Mouse (Mus musculus): Measurements from ENCODE around the gene Fuca2. TPM values are rescaled to one million over a fixed set of nuclear protein-coding genes. Genes with fewer than 3 reads are reported as not detected.
"Not testable (repeated sequence)": the region's sequence is repeated elsewhere in the genome, so short reads cannot be mapped to it uniquely, and the experiment has no call there.

The Fuca2 gene
- polyA plus RNA-seq, 1 experiment from 2014 or later, result 48.9 TPM

DNA sequence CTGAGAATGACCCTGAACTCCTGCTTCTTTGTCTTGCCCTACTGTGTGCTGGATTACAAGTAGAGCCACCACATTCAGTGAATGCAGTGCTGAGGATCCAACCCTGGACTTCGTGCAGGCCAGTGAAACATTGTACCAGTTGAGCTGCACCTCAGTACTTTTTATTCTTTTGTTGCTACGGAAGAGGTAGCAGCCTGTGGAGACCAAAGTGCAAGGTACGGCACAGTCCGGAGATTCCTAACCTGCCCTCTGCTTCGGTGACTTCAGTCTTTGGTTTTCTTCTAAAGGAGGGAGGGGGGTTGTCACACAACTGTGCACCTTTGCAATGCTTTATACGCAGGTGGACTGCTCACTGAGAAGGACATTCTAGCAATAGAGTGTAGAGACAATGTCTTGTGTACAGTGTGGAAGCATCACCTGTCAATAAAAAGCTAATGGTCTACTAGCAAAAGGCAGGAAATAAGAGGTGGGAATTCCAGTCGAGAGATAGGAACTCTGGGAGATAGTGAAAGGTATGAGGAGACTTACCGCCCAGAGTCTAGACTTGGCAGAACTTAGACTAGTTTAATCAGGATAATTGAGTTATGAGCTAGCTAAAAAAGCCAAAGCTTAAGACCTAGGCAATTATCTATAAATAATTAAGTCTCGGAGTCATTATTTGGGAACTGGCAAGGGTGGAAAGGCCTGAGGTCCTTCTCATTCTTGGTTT lies 5.2 kb upstream of the Fuca2 start:
- DNase-seq, result no peak
- Histone ChIP-seq H3K9ac (no peak overlapping the region), H3K4me1 (ENCODE audit: insufficient read depth) (no peaks in the 10 kb centered on the region), H3K36me3 (ENCODE audit: insufficient read depth) (no peaks in the 10 kb centered on the region), H3K4me3 (ENCODE audit: low read depth, low read length) (no peak overlapping the region), H3K9me3 (ENCODE audit: low read depth, low read length) (no peaks in the 10 kb centered on the region), H3K27me3 (ENCODE audit: insufficient read depth, low read length) (no peaks in the 10 kb centered on the region), H3K27ac (ENCODE audit: low read depth) (no peak overlapping the region), H3K4me2 (no peak overlapping the region)
- ATAC-seq (ENCODE audit: insufficient read depth), result no peak
- WGBS, result 83% methylated on average over 9 of the region's 9 CpGs
- no peak for TF ChIP-seq CTCF (IDR thresholded peaks at IDR 0.05; ENCODE audit: low read depth)

DNA sequence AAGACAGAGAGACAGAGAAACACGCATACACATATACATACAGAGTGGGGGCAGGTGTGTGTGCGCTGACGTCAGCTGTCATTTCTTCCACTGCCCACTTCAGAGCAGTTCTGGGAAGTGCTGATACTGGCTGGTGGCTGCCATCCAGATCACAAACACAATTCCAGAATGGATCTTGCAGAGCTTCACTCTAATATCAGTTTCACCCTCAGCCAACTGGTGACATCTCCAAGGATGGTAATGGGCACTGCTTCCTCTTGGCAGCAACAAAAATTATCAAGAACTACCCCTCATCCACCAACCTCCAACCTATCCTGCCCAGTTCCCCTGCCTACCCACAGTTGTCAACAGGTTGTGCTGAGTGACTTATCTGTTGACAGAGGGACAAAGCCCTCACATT lies 3.0 kb upstream of the Fuca2 start:
- TF ChIP-seq CTCF (IDR thresholded peaks at IDR 0.05; ENCODE audit: low read depth), result no peak
- H3K9ac ChIP-seq, result no peak overlapping the region
- no peak overlapping the region for H3K4me2 ChIP-seq
- H3K9me3 ChIP-seq (ENCODE audit: low read depth, low read length), result no peaks in the 10 kb centered on the region
- ATAC-seq (ENCODE audit: insufficient read depth), result no peak
- no peaks in the 10 kb centered on the region for H3K27me3 ChIP-seq (ENCODE audit: insufficient read depth, low read length)
- H3K27ac ChIP-seq (ENCODE audit: low read depth), result no peak overlapping the region
- H3K4me3 ChIP-seq (ENCODE audit: low read depth, low read length), result no peak overlapping the region
- no peaks in the 10 kb centered on the region for H3K4me1 ChIP-seq (ENCODE audit: insufficient read depth)
- 69% methylated on average over 3 of the region's 3 CpGs for WGBS
- DNase-seq, result no peak
- H3K36me3 ChIP-seq (ENCODE audit: insufficient read depth), result no peaks in the 10 kb centered on the region

DNA sequence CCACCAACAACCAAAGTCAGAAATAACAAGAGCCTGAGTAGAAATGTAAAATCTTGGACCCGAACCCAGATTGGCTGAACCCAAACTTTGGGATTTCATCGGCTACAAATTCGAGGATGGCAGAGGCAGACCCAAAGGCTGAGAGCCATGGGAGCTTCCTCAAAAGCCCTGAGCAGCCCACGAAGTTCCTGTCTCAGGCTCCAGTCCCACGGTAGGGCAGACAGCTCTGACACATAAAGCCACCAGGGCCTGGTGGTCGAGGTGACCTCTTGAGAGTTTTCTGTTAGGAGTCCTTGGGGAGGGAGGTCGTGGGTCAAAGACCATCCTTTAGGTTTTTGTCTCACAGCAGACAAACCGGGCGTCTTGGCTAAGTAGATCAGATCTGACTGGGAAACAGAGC lies 1.1 kb downstream of the Fuca2 start:
- peak overlapping the region; percentile 82 for H3K4me2 ChIP-seq
- H3K9me3 ChIP-seq (ENCODE audit: low read depth, low read length), result no peaks in the 10 kb centered on the region
- H3K36me3 ChIP-seq (ENCODE audit: insufficient read depth), result 0 out of 2 replicates have a peak, but pooled peaks cover 6% of the 10 kb centered on the region
- 42% methylated on average over 9 of the region's 9 CpGs for WGBS
- H3K27me3 ChIP-seq (ENCODE audit: insufficient read depth, low read length), result no peaks in the 10 kb centered on the region
- H3K4me1 ChIP-seq (ENCODE audit: insufficient read depth), result no peaks in the 10 kb centered on the region
- ATAC-seq (ENCODE audit: insufficient read depth) (0 out of 2 replicates have a peak, but pooled peaks have one; percentile 3), DNase-seq (no peak)
- H3K27ac ChIP-seq (ENCODE audit: low read depth), result no peak overlapping the region
- peak overlapping the region; percentile 59 for H3K4me3 ChIP-seq (ENCODE audit: low read depth, low read length)
- no peak for TF ChIP-seq CTCF (IDR thresholded peaks at IDR 0.05; ENCODE audit: low read depth)
- no peak overlapping the region; the same call in 1 of the 2 replicates for H3K9ac ChIP-seq

DNA sequence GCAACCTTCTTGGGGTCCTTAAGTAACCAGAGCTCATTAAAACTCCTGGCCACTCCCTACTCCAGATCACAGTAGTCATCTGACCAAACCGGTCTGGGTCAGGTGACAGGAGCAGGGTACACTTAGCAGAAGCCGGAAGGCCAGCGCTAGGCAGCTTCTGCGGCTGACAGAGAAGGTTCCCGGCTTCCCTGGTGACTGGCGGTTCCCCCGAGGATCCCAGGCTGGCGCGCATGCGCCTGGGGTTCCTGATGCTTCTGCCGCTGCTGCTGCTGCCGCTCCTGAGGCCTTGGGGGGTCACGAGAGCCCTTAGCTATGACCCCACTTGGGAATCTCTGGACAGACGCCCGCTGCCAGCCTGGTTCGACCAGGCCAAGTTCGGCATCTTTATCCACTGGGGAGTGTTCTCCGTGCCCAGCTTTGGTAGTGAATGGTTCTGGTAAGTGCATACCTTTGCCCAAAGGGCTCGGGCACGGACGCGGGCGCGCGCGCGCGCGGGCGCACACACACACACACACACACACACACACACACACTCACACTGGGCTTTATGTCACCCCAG lies 1.7 kb downstream of the Fuca2 start:
- ATAC-seq (ENCODE audit: insufficient read depth), result peak; percentile 98
- TF ChIP-seq CTCF (IDR thresholded peaks at IDR 0.05; ENCODE audit: low read depth), result no peak
- Histone ChIP-seq H3K9ac (peak overlapping the region; percentile 64), H3K4me2 (peak overlapping the region; percentile 82), H3K36me3 (ENCODE audit: insufficient read depth) (0 out of 2 replicates have a peak, but pooled peaks cover 6% of the 10 kb centered on the region), H3K4me1 (ENCODE audit: insufficient read depth) (no peaks in the 10 kb centered on the region), H3K27me3 (ENCODE audit: insufficient read depth, low read length) (no peaks in the 10 kb centered on the region), H3K9me3 (ENCODE audit: low read depth, low read length) (no peaks in the 10 kb centered on the region), H3K27ac (ENCODE audit: low read depth) (0 out of 2 replicates have a peak overlapping the region, but pooled peaks have one; percentile 33), H3K4me3 (ENCODE audit: low read depth, low read length) (peak overlapping the region; percentile 59)
- WGBS, result 0% methylated on average over 30 of the region's 30 CpGs
- peak; percentile 93 for DNase-seq

DNA sequence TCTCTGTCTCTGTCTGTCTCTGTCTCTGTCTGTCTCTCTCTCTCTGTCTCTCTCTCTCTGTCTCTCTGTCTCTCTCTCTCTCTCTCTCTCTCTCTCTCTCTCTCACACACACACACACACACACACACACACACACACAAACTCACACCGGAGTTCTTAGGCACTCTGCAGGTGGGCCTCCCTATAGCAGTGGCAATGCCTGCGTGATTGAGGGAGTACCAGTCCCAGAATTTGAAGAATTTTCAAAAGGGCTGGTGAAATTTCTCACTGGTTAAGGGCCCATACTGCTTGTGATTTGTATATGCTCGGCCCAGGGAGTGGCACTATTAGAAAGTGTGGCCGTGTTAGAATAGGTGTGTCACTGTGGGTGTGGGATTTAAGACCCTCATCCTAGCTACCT lies 2.2 kb downstream of the Fuca2 start:
- H3K27me3 ChIP-seq (ENCODE audit: insufficient read depth, low read length); H3K27ac ChIP-seq (ENCODE audit: low read depth); H3K9me3 ChIP-seq (ENCODE audit: low read depth, low read length); DNase-seq; H3K36me3 ChIP-seq (ENCODE audit: insufficient read depth); H3K4me1 ChIP-seq (ENCODE audit: insufficient read depth): not testable (repeated sequence)
- 53% methylated on average over 4 of the region's 4 CpGs for WGBS
- ATAC-seq (ENCODE audit: insufficient read depth), result peak; percentile 55
- Histone ChIP-seq H3K4me2 (peak overlapping the region; percentile 82), H3K9ac (peak overlapping the region; percentile 64; the same call in 1 of the 2 replicates), H3K4me3 (ENCODE audit: low read depth, low read length) (peak overlapping the region; percentile 59)

DNA sequence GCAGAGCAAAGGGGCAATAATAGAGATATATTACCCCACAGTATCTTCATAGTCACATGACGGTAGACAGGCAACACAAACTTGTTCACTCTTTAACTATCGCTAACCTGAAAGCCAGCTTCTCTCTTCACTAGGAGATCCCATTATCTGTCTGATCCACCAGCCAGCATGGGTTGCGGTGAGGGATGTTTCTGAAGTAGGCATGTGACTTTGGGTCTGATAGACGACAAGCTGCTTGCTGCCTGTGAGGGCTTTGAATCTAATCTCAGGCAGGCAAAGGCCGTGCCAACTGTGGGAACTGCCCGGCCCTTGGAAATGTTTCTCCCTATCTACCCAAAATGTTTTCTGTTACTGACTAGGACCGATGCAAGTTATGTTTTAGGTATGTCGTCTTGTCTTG lies 3.0 kb downstream of the Fuca2 start:
- no peak overlapping the region for H3K4me3 ChIP-seq (ENCODE audit: low read depth, low read length)
- no peaks in the 10 kb centered on the region for H3K27me3 ChIP-seq (ENCODE audit: insufficient read depth, low read length)
- H3K27ac ChIP-seq (ENCODE audit: low read depth), result no peak overlapping the region
- 84% methylated on average over 8 of the region's 8 CpGs for WGBS
- no peaks in the 10 kb centered on the region for H3K9me3 ChIP-seq (ENCODE audit: low read depth, low read length)
- no peak for ATAC-seq (ENCODE audit: insufficient read depth)
- no peak for DNase-seq
- no peak overlapping the region for H3K9ac ChIP-seq
- H3K4me1 ChIP-seq (ENCODE audit: insufficient read depth), result no peaks in the 10 kb centered on the region
- H3K36me3 ChIP-seq (ENCODE audit: insufficient read depth), result 0 out of 2 replicates have a peak, but pooled peaks cover 6% of the 10 kb centered on the region
- H3K4me2 ChIP-seq, result no peak overlapping the region
- no peak for TF ChIP-seq CTCF (IDR thresholded peaks at IDR 0.05; ENCODE audit: low read depth)

DNA sequence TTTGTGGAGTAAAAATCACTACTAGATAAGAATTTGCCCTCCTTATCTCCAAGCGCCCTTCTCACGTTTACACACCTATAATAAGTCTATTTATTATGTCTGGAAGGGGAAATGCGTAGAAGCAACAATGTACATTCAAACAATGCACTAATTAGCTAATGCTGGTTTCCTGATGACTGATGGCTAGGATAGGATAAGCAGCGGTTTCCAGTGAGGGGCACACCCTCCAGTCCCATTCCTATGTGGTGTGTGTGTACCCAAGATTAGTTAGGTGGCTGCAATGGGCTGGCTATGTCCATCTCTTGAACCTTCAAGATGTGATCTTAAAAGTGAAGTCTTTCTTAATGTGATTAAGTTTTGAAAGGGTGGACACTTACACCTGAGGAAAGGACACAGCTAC lies 22.5 kb downstream of the Fuca2 start:
- H3K9ac ChIP-seq, result no peak overlapping the region
- no peak for DNase-seq
- no peaks in the 10 kb centered on the region for H3K4me1 ChIP-seq (ENCODE audit: insufficient read depth)
- 56% methylated on average over 4 of the region's 4 CpGs for WGBS
- TF ChIP-seq CTCF (IDR thresholded peaks at IDR 0.05; ENCODE audit: low read depth), result no peak
- H3K4me2 ChIP-seq, result no peak overlapping the region
- no peak for ATAC-seq (ENCODE audit: insufficient read depth)
- no peak overlapping the region for H3K4me3 ChIP-seq (ENCODE audit: low read depth, low read length)
- no peak overlapping the region for H3K27ac ChIP-seq (ENCODE audit: low read depth)
- H3K36me3 ChIP-seq (ENCODE audit: insufficient read depth), result peaks cover 9% of the 10 kb centered on the region; the same call in 1 of the 2 replicates
- no peaks in the 10 kb centered on the region for H3K27me3 ChIP-seq (ENCODE audit: insufficient read depth, low read length)
- no peaks in the 10 kb centered on the region for H3K9me3 ChIP-seq (ENCODE audit: low read depth, low read length)
